Mouse (Mus musculus): ENCODE results near the gene Ccdc57.
"Not testable (repeated sequence)": the region's sequence is repeated elsewhere in the genome, so short reads cannot be mapped to it uniquely, and the experiment has no call there.

DNA sequence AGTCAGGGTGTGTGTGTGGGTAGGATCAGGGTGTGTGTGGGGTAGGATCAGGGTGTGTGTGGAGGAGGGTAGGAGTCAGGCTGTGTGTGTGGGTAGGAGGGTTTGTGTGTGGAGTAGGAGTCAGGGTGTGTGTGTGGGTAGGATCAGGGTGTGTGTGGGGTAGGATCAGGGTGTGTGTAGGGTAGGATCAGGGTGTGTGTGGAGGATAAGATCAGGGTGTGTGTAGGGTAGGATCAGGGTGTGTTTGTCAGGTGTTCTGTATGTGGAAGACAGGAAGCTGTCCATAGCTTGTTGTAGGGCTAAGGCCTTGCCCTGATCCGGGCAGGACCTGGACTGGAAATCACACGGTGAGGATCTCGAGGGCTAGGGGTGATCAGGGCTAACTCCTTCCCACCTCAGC lies 76.7 kb downstream of the Ccdc57 start:
- TF ChIP-seq CTCF (conservative IDR thresholded peaks at IDR 0.05; ENCODE audit: insufficient read depth, insufficient read length, low read depth, low read length); POLR2A (IDR thresholded peaks at IDR 0.05; ENCODE audit: low read depth, low read length): not testable (repeated sequence)

Data from kidney, adult 2 months (tissue).